Mouse (Mus musculus) kidney, adult 2 months (tissue): ENCODE measurements at regions not wholly inside any gene's neighbourhood (a gene's known extent, or its start where the extent isn't known, plus 50 kb on each side); places are given as distances from the start of the nearest gene placed in this dataset.

Source experiments
- DNase-seq: peaks from one replicate; pipeline ENCODE4 v3.0.0; 2021
- H3K27ac ChIP-seq: fragments of 200-500 bp; 2 replicates; pipeline ENCODE4 v1.5.1; 2012; ENCODE audit warnings: low read depth, low read length, control low read depth, inconsistent platforms; ENCODE audit not compliant: insufficient read depth
- H3K27me3 ChIP-seq: fragments of 200-500 bp; replicated peaks from 2 replicates; pipeline ENCODE4 v1.6.1; 2012; ENCODE audit warnings: mild to moderate bottlenecking, moderate library complexity, low read length, inconsistent platforms; ENCODE audit not compliant: control insufficient read depth, insufficient read depth
- H3K36me3 ChIP-seq: fragments of 200-500 bp; 2 replicates; pipeline ENCODE4 v1.6.1; 2012; ENCODE audit warnings: mild to moderate bottlenecking, moderate library complexity, low read length, inconsistent platforms; ENCODE audit not compliant: control insufficient read depth, insufficient read depth
- H3K4me1 ChIP-seq: fragments of 200-500 bp; 2 replicates; pipeline ENCODE4 v1.6.1; 2011; ENCODE audit warnings: low read length; ENCODE audit not compliant: control insufficient read depth, insufficient read depth
- H3K4me3 ChIP-seq: fragments of 200-500 bp; 2 replicates; pipeline ENCODE4 v1.5.1; 2011; ENCODE audit warnings: mild to moderate bottlenecking, low read depth, low read length, control low read depth; ENCODE audit not compliant: insufficient read depth
- CTCF ChIP-seq: fragments of 200-500 bp; conservative IDR thresholded peaks from 2 replicates; pipeline ENCODE4 v1.5.1; 2011; ENCODE audit warnings: low read depth, mild to moderate bottlenecking, control low read depth, low read length, moderate library complexity, mixed read lengths; ENCODE audit not compliant: insufficient read depth, insufficient read length
- POLR2A ChIP-seq: fragments of 200-500 bp; IDR thresholded peaks from one replicate; pipeline ENCODE4 v1.6.1; 2011; ENCODE audit warnings: low read depth, low read length, control low read depth
- whole genome bisulfite sequencing: fragments of 180-500 bp; shearing (Covaris S2); methylation state at CpG from one replicate; pipeline ENCODE4 v1.1.7; 2018; 5-methylcytosine and 5-hydroxymethylcytosine counted together

DNA sequence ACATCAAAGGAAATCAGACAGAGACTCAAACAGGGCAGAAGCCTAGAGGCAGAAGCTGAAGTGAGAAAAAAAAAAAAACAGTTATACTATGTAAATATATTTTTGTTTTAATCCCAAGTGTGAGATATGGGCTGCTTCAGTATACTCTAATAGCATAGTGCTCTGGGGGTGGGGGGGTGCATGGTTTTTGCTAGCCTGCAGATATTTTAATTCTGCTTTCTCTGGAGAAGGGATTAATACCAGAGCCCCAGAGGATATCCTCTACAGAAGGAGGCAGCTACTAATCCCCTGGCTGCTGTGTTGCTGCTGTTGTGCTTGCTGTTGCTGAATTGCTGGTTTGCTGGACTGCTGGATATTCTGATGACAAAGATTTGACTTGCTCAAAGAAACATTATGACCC, 367.8 kb downstream of the Nova1 start:
- H3K36me3 ChIP-seq, result no peaks in the 10 kb centered on the region
- no peaks in the 10 kb centered on the region for H3K4me1 ChIP-seq
- no peak overlapping the region for H3K27ac ChIP-seq
- no peak for DNase-seq
- TF ChIP-seq CTCF (no peak), POLR2A (no peak)
- no peak overlapping the region for H3K4me3 ChIP-seq
- no peaks in the 10 kb centered on the region for H3K27me3 ChIP-seq

DNA sequence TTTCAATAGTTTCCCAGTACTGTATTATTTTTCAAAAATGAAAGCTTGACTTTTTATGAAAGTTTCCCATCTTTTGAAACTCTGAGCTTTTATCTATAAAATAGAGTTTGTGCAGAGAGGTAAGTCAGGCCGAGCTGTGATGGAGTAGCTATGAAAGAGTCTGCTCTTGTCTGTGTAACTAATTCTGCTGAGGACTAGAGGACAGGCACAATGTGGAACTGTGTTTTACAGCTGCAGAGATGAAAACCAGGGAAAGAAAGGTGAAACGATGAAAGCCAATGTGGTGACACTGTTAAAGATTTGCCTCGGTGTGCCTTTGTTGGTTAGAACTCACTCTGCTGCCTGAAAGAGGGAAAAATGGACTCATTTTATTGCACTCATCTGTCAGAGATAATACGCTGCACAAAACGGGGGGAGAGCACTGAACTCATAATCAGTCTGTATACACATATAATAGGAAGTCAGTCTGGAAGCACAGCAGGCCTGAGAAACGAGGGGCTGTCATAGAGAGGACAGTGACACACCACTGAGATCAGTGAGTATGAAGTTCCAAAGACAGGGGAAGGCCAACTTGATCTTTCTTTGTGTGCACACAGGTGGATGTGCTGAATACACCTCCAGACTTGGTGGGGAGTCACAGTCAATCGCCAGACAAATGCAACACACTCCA, 373.9 kb downstream of the Nova1 start:
- Histone ChIP-seq H3K4me1 (no peaks in the 10 kb centered on the region), H3K36me3 (no peaks in the 10 kb centered on the region), H3K4me3 (no peak overlapping the region), H3K27ac (no peak overlapping the region), H3K27me3 (no peaks in the 10 kb centered on the region)
- no peak for TF ChIP-seq CTCF
- TF ChIP-seq POLR2A, result no peak
- no peak for DNase-seq
- 75% methylated on average over 7 of the region's 7 CpGs for WGBS

- 75% methylated on average over 4 of the region's 4 CpGs for WGBS
- H3K4me1 ChIP-seq, result no peaks in the 10 kb centered on the region
- no peaks in the 10 kb centered on the region for H3K36me3 ChIP-seq
- no peaks in the 10 kb centered on the region for H3K27me3 ChIP-seq
- DNase-seq, result no peak
- TF ChIP-seq CTCF (no peak), POLR2A (no peak)
- H3K4me3 ChIP-seq, result no peak overlapping the region
- H3K27ac ChIP-seq, result no peak overlapping the region
These were observed 399.1 kb downstream of the Nova1 start for GRCm38 (mm10) chr12:46419591-46419990.

DNA sequence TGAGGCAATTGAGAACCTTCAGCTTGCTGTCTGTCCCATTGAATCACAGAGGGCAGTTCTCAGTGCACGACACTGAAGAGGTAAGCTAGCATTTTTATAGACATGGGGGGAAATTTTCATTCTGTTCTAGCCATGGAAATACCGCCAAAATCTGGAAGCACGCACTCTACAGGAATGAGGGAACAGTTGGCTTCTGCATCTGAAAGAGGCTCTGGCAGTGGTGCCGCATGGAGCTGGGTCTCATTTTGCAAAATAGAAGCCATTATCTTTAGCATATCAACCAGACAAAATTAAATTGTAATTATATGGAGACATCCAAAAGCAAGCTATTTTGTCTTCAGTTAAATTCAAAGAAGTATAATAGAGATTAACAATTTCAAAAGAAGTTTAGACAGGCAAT, 399.7 kb downstream of the Nova1 start:
- WGBS, result 87% methylated on average over 4 of the region's 4 CpGs
- Histone ChIP-seq H3K27ac (no peak overlapping the region), H3K4me3 (no peak overlapping the region), H3K36me3 (no peaks in the 10 kb centered on the region), H3K4me1 (no peaks in the 10 kb centered on the region), H3K27me3 (no peaks in the 10 kb centered on the region)
- DNase-seq, result no peak
- TF ChIP-seq POLR2A, result no peak

DNA sequence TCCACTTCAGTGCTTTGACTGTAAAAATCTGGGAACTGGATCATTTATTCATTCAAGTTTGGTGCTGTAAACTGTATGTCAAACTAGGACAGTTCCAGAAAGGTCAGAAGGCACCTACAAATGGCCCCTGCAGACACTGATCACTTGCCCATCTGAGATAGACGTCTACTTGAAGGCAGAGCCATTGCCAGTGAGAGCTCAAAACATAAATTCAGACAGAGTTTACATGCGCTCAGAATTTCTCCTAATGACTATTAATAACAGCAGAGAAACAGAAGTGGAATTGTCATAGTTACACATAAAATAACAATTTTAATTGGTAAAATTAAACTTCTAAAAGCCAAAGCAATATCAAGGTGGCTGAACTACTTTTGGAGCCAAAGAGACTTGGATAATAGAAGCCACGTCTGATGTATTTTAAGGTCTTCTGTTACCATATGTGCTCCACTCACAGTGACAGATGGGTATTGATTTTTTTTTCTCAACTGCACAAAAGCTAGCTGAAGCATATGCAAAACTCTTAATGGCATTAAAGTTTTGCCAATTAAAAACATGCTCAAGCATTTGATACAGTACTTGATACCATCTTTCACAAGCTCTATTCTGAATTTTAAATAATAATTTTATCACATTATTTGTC, 401.8 kb downstream of the Nova1 start:
- no peak for DNase-seq
- Histone ChIP-seq H3K36me3 (no peaks in the 10 kb centered on the region), H3K4me3 (no peak overlapping the region), H3K27ac (no peak overlapping the region), H3K27me3 (no peaks in the 10 kb centered on the region), H3K4me1 (no peaks in the 10 kb centered on the region)
- 61% methylated on average over 3 of the region's 3 CpGs for WGBS
- TF ChIP-seq CTCF (no peak), POLR2A (no peak)

DNA sequence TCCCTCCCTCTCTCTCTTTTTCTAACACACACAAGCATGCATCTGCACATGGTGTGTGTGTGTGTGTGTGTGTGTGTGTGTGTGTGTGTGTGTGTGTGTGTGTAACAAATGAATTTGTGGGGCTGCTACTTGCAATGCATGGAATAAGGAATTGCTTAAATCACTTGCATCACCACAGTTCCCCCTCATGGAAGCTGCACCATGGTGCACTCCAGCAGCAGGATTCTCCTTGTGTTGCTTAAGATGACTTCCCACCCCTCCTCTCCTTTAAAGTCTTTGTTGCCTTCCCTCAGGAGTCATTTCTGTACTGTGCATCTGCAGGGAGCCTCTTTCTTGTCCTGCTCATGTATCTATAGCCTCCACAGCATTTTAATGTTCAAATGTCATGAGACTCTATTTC, 402.5 kb downstream of the Nova1 start:
- TF ChIP-seq CTCF (no peak), POLR2A (no peak)
- Histone ChIP-seq H3K27ac (no peak overlapping the region), H3K4me3 (no peak overlapping the region), H3K4me1 (no peaks in the 10 kb centered on the region), H3K27me3 (no peaks in the 10 kb centered on the region), H3K36me3 (no peaks in the 10 kb centered on the region)
- no peak for DNase-seq

- no peak overlapping the region for H3K4me3 ChIP-seq
- TF ChIP-seq POLR2A (no peak), CTCF (no peak)
These were observed 413.1 kb downstream of the Nova1 start for GRCm38 (mm10) chr12:46405674-46406073.

More at GRCm38 (mm10) chr12:46405674-46406073, 413.1 kb downstream of the Nova1 start:
- Histone ChIP-seq H3K27me3 (no peaks in the 10 kb centered on the region), H3K27ac (no peak overlapping the region), H3K4me1 (no peaks in the 10 kb centered on the region), H3K36me3 (no peaks in the 10 kb centered on the region)
- no peak for DNase-seq
